Mouse (Mus musculus) heart, postnatal 0 days (tissue): ENCODE data around the gene Ppt2. TPM values are rescaled to one million over a fixed set of nuclear protein-coding genes. Genes with fewer than 3 reads are reported as not detected.

ENCODE experiments used
- ATAC-seq: fragments of 200-750 bp; cut with Nextera tagmentation; 2 replicates; pipeline ENCODE4 v1.8.0; 2017; ENCODE audit warnings: low read depth, moderate number of reproducible peaks, moderate library complexity; ENCODE audit not compliant: insufficient read depth
- DNase-seq: peaks from one replicate; pipeline ENCODE4 v3.0.0-alpha.2; 2016; ENCODE audit warnings: low spot score
- H3K27ac ChIP-seq: fragments of 300-500 bp; sonication (generic); 2 replicates; pipeline ENCODE4 v1.5.1; 2014; ENCODE audit warnings: low read depth, mild to moderate bottlenecking
- H3K27me3 ChIP-seq: fragments of 300-500 bp; sonication (generic); 2 replicates; pipeline ENCODE4 v1.6.1; 2014; ENCODE audit warnings: low read length, mixed read lengths; ENCODE audit not compliant: control insufficient read depth, insufficient read depth
- H3K36me3 ChIP-seq: fragments of 300-500 bp; sonication (generic); replicated peaks from 2 replicates; pipeline ENCODE4 v1.6.1; 2014; ENCODE audit warnings: low read length, mixed read lengths; ENCODE audit not compliant: control insufficient read depth, insufficient read depth
- H3K4me1 ChIP-seq: fragments of 300-500 bp; sonication (generic); 2 replicates; pipeline ENCODE4 v1.6.1; 2014; ENCODE audit warnings: antibody characterized with exemption; ENCODE audit not compliant: control insufficient read depth, insufficient read depth
- H3K4me2 ChIP-seq: fragments of 300-500 bp; sonication (generic); 2 replicates; pipeline ENCODE4 v1.6.1; 2014; ENCODE audit warnings: low read depth, mild to moderate bottlenecking, low read length, moderate library complexity
- H3K4me3 ChIP-seq: fragments of 300-500 bp; sonication (generic); 2 replicates; pipeline ENCODE4 v1.5.1; 2014; ENCODE audit warnings: low read depth, low read length
- H3K9ac ChIP-seq: fragments of 300-500 bp; sonication (generic); replicated peaks from 2 replicates; pipeline ENCODE4 v1.6.1; 2014; ENCODE audit warnings: low read depth, low read length, mixed read lengths
- H3K9me3 ChIP-seq: fragments of 300-500 bp; sonication (generic); replicated peaks from 2 replicates; pipeline ENCODE4 v1.6.1; 2016; ENCODE audit warnings: low read length; ENCODE audit not compliant: control insufficient read depth
- CTCF ChIP-seq: IDR thresholded peaks from 2 replicates; pipeline ENCODE4 v1.5.1; 2016; ENCODE audit warnings: antibody characterized with exemption, control low read depth, low read depth
- EP300 ChIP-seq: IDR thresholded peaks from 2 replicates; pipeline ENCODE4 v1.6.1; 2016; ENCODE audit warnings: antibody characterized with exemption, low read depth
- WGBS: fragments of 180-500 bp; shearing (Covaris S2); extraction: QIAGEN DNeasy Blood & Tissue Kit; methylation state at CpG from one replicate; pipeline ENCODE4 v1.1.7; 2014; 5-methylcytosine and 5-hydroxymethylcytosine counted together
- polyA plus RNA-seq: library from polyadenylated mRNA; unstranded; fragments of >200 nt; fragmentation: Nextera tagmentation; extraction: Ambion mirVana; gene quantifications from 2 replicates; pipeline ENCODE4 v1.2.1, GENCODE M21; 2015
- total RNA-seq: library from RNA; depleted of rRNA; stranded (reverse); fragments of >200 nt; gene quantifications from 2 replicates; pipeline ENCODE4 v1.2.3, GENCODE M21; 2014; ENCODE audit warnings: low replicate concordance

The Ppt2 gene
- total and polyA plus RNA-seq, 2 experiments from 2014 or later = 25.7 to 37.4 TPM

GRCm38 (mm10) chr17:34628644-34628967, 296 bp upstream of the Ppt2 start:
- no peak for ATAC-seq
- peak overlapping the region; percentile 59 for H3K9ac ChIP-seq

GRCm38 (mm10) chr17:34627093-34627942, 992 bp downstream of the Ppt2 start:
- peak; percentile 95 for DNase-seq
- peaks cover 28% of the 10 kb centered on the region for H3K36me3 ChIP-seq
- H3K9ac ChIP-seq = peak overlapping the region; percentile 59
- peak overlapping the region; percentile 85 for H3K4me2 ChIP-seq
- peaks cover 16% of the 10 kb centered on the region for H3K4me1 ChIP-seq
- no peaks in the 10 kb centered on the region for H3K9me3 ChIP-seq
- WGBS = under 1% methylated on average over 44 of the region's 45 CpGs
- TF ChIP-seq EP300 (0 out of 2 replicates have a peak, but pooled peaks have one; percentile 57), CTCF (no peak)
- peak; percentile 87 for ATAC-seq
- H3K27ac ChIP-seq = peak overlapping the region; percentile 96
- peaks cover 34% of the 10 kb centered on the region for H3K27me3 ChIP-seq
- peak overlapping the region; percentile 69 for H3K4me3 ChIP-seq

More at GRCm38 (mm10) chr17:34628644-34628967, 296 bp upstream of the Ppt2 start:
- Histone ChIP-seq H3K4me2 (peak overlapping the region; percentile 85), H3K4me1 (peaks cover 16% of the 10 kb centered on the region), H3K36me3 (peaks cover 15% of the 10 kb centered on the region), H3K9me3 (no peaks in the 10 kb centered on the region), H3K27me3 (peaks cover 45% of the 10 kb centered on the region), H3K27ac (peak overlapping the region; percentile 96; the same call in 1 of the 2 replicates), H3K4me3 (peak overlapping the region; percentile 69)
- 52% methylated on average over 5 of the region's 5 CpGs for WGBS
- TF ChIP-seq EP300 (no peak), CTCF (no peak)
- no peak for DNase-seq

DNA sequence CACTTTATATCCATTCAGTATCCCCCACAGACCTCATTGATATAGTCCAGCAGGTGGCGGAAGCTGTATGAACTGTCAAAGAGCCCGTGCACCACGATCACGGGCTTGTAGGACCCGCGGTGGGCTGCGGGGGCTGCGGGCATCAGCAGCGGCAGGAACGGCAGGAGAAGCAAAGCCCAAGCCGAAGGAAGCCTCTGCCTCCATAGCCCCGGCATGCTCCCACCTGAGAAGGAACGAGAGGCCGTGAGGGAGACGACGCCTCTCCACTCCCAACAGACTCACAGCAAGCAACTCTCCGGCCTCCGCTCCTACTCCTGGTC, 1.6 kb downstream of the Ppt2 start:
- peak; percentile 57 for DNase-seq
- Histone ChIP-seq H3K4me2 (peak overlapping the region; percentile 85), H3K4me3 (peak overlapping the region; percentile 69), H3K4me1 (peaks cover 16% of the 10 kb centered on the region), H3K27ac (peak overlapping the region; percentile 96), H3K9ac (peak overlapping the region; percentile 59), H3K27me3 (peaks cover 28% of the 10 kb centered on the region), H3K9me3 (no peaks in the 10 kb centered on the region), H3K36me3 (peaks cover 34% of the 10 kb centered on the region)
- no peak for ATAC-seq
- TF ChIP-seq EP300 (no peak), CTCF (peak; percentile 63)
- WGBS = under 1% methylated on average over 18 of the region's 18 CpGs

- H3K9ac ChIP-seq = peak overlapping the region; percentile 59
- ATAC-seq (no peak), DNase-seq (no peak)
- TF ChIP-seq EP300 (no peak), CTCF (no peak)
- peaks cover 38% of the 10 kb centered on the region for H3K36me3 ChIP-seq
- H3K27me3 ChIP-seq = peaks cover 23% of the 10 kb centered on the region
- H3K4me2 ChIP-seq = peak overlapping the region; percentile 85
- peak overlapping the region; percentile 69 for H3K4me3 ChIP-seq
- no peaks in the 10 kb centered on the region for H3K9me3 ChIP-seq
- H3K27ac ChIP-seq = peak overlapping the region; percentile 96
- WGBS = 48% methylated on average over 16 of the region's 16 CpGs
- H3K4me1 ChIP-seq = peaks cover 16% of the 10 kb centered on the region
Measured at GRCm38 (mm10) chr17:34626062-34626772, 2.1 kb downstream of the Ppt2 start.

- Histone ChIP-seq H3K4me1 (peaks cover 16% of the 10 kb centered on the region), H3K9ac (no peak overlapping the region), H3K4me3 (no peak overlapping the region), H3K27ac (no peak overlapping the region), H3K27me3 (peaks cover 11% of the 10 kb centered on the region), H3K36me3 (peaks cover 47% of the 10 kb centered on the region), H3K9me3 (no peaks in the 10 kb centered on the region), H3K4me2 (no peak overlapping the region)
- no peak for TF ChIP-seq CTCF
- no peak for TF ChIP-seq EP300
- no peak for DNase-seq
- WGBS = 96% methylated on average over 3 of the region's 3 CpGs
- no peak for ATAC-seq
Measured at GRCm38 (mm10) chr17:34624981-34625380, 3.3 kb downstream of the Ppt2 start.
